Mouse (Mus musculus): ENCODE data around the gene Gm3002.
"Not testable (repeated sequence)": the region's sequence is repeated elsewhere in the genome, so short reads cannot be mapped to it uniquely, and the experiment has no call there.

DNA sequence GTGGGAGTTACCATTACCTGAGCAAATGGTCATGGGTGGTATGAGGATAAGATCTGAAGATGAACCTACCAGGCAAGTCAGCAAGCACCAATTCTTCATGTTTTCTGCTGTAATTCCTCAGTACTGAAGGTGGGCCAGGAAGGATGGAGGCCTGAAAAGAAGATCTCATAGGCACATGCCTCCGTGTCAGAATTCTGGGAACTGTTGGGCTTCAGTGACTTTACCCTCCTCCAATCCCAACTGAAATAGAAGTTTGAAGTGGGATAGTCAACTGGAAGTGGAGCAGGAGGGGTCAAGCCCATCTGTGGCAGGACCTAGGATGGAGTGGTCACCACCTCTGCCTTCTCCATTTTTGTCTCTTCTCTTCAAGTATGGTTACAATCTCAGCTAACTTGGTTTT lies 74.0 kb downstream of the Gm3002 start, which contains the start of gene Gm2916:
- not testable (repeated sequence) for TF ChIP-seq CTCF (IDR thresholded peaks at IDR 0.05; ENCODE audit: insufficient read depth, low read length); POLR2A (IDR thresholded peaks at IDR 0.05; ENCODE audit: borderline replicate concordance, extremely low read depth, low read depth, low read length)
